Mouse (Mus musculus) erythroblast, embryonic 14.5 days (primary cell): Measurements from ENCODE around the gene Diaph2.

Experiments
- GATA1 ChIP-seq: IDR thresholded peaks from 2 replicates; pipeline ENCODE4 v1.6.1; 2012; ENCODE audit warnings: low read length, inconsistent platforms, mixed read lengths
- TAL1 ChIP-seq: IDR thresholded peaks from 3 replicates; pipeline ENCODE4 v1.6.1; 2012; ENCODE audit warnings: low read length, inconsistent platforms, mixed read lengths

DNA sequence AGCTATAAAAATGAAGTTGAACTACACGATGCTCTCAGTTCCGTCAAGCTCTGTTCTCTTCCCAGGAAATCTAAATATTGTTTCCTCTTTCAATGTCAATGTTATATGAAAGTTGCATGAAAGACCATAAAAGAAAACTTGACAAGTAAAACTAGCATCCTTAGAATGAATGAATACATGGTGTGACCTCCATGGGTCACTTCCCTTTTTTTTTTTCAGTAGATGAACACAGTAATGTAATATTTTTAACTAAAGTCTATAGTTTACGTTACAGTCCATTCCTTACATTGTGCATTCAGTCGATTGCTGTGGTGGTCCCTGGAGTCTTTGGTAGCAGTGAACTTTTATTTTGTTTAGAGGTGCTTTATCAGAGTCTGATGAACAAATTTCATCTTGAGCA lies 462.7 kb downstream of the Diaph2 start:
- TF ChIP-seq TAL1 (no peak), GATA1 (no peak)
